Mouse (Mus musculus): Measurements from ENCODE around the gene Ccm2l. TPM values are rescaled to one million over a fixed set of nuclear protein-coding genes. Genes with fewer than 3 reads are reported as not detected.

The Ccm2l gene
- not detected for polyA plus RNA-seq (2017; shearing (Covaris generic))

DNA sequence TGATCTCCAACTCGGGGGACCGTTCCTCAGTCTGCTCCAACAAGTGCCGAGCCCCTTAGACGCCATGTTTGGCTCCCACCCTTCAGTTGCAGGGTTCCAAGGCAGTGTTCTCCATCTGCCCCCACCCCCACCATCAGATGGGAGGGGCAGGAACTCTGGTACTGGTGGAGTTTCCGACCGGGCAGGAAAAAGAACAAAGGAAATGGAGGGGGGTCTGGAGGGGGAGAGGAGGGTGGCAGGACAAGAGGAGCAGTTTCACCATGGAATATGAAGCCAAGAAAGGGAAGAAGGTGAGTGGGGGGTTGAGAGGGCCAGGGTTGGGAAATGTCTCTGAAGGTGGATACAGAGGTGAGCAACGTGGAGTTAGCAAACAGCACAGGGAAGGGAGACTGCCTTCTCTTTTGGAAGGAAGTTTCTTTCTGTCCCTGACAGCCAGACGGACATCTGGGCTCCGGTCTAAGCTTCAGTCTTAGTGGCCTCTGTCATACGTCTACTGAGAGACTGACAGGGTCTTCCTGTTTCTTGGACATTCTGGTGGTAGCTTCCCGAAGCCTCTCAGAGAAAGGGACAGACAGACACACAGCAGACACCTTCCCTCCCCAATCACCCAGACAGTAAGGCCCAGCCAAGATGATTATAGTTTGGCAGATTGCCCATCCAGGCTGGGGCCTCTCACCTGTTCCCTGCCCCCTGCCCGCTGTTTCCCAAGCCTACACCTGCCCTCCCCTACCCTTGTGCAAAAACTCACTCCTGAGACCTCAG, at the start of gene Ccm2l:
Gene Ccm2l, plus strand, starts transcription at position 209 of the 762 bp plus-strand sequence.
- no peak for ATAC-seq

DNA sequence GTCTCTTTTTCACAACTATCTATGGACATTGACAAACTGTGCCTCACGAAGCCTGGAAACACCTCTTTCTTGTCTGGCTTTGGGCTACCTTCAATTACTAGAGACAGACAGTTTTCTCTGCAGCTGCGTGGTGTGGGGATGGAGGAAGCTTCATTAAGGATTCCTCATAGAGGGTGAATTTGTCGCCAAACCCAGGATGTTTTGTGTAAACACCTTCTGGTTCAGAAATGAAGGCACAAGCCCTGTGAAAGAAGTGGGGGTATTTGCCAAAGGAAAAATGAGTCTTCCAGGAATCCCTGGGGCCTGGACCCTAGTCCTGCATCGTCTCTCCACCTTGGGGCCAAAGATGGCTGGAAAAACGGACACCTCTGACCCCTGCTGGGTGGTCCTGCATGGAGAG, 49.0 kb upstream of the Ccm2l start:
- no peak for ATAC-seq

GRCm38 (mm10) chr2:153019355-153019754, 46.4 kb upstream of the Ccm2l start:
- ATAC-seq = no peak

GRCm38 (mm10) chr2:153021163-153021562, 44.6 kb upstream of the Ccm2l start:
- ATAC-seq = no peak

DNA sequence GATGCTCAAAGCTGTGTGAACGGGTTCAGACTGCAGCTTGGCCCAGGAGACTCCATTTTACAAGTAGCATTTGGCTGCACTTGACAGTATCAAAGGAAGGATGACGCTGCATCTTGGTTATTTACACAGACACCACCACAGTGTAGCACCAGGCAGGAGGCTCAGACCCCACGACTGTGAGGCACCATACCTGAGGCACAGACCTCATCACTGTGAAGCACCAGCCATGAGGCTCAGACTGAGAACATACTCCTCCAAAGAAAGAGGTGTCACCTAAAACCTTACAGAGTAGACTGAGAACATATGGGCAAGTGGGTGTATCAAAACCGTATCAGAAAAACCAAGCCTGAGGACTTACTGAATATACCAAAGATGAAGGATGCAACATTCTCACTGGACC, 42.9 kb upstream of the Ccm2l start:
- no peak for ATAC-seq

GRCm38 (mm10) chr2:153026052-153026451, 39.7 kb upstream of the Ccm2l start:
- ATAC-seq = no peak

GRCm38 (mm10) chr2:153027501-153027900, 38.3 kb upstream of the Ccm2l start:
- ATAC-seq = no peak

GRCm38 (mm10) chr2:153030422-153030821, 35.3 kb upstream of the Ccm2l start:
- ATAC-seq = no peak

- no peak for ATAC-seq
Measured at GRCm38 (mm10) chr2:153031126-153032082, 34.4 kb upstream of the Ccm2l start, which contains the start of gene Xkr7. TSS of gene Xkr7 (plus strand) at chr2:153031852.

GRCm38 (mm10) chr2:153032083-153032842, 33.5 kb upstream of the Ccm2l start:
- no peak for ATAC-seq

- no peak for ATAC-seq
Measured at GRCm38 (mm10) chr2:153032973-153033372, 32.8 kb upstream of the Ccm2l start.

DNA sequence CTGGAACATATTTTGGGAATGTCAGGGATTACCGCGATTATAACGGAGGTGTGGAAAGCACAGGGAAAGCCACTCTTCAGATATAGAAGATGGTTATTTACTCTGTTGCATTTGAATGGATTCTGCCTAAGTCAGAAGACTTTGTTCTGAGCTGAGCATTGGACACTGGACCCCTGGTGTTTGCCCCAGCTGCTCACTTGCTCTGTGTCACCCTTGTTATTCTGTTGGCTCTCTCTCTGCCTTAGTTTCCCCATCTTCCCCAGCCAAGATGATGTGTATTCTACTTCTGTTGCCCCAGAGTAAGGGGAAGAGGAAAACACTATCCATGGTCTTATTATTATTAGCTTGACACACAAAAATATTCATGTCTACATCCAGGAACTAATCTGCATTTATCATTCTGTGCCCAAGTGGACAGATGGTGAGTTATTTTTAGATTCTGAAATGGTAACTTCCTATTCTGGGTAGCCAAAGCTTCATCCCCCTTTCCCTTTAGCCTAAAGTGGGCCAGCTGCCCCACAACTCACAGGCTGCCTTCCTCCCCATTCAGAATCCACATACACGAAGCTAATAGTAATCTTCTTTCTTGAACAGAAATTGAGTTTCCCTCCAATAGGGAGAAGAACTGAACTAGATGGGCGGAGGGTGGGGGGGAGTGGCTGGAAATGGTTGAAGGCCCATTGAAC, 32.1 kb upstream of the Ccm2l start:
- ATAC-seq = no peak

- no peak for ATAC-seq
Measured at GRCm38 (mm10) chr2:153036690-153037089, 29.1 kb upstream of the Ccm2l start.

- no peak for ATAC-seq
Measured at GRCm38 (mm10) chr2:153043886-153044285, 21.9 kb upstream of the Ccm2l start.

GRCm38 (mm10) chr2:153045884-153046299, 19.9 kb upstream of the Ccm2l start:
- ATAC-seq = no peak

- ATAC-seq = no peak
Measured at GRCm38 (mm10) chr2:153047828-153048465, 17.8 kb upstream of the Ccm2l start.

- ATAC-seq = no peak
Measured at GRCm38 (mm10) chr2:153049288-153049996, 16.3 kb upstream of the Ccm2l start.

- no peak for ATAC-seq
Measured at GRCm38 (mm10) chr2:153049997-153050358, 15.8 kb upstream of the Ccm2l start.

DNA sequence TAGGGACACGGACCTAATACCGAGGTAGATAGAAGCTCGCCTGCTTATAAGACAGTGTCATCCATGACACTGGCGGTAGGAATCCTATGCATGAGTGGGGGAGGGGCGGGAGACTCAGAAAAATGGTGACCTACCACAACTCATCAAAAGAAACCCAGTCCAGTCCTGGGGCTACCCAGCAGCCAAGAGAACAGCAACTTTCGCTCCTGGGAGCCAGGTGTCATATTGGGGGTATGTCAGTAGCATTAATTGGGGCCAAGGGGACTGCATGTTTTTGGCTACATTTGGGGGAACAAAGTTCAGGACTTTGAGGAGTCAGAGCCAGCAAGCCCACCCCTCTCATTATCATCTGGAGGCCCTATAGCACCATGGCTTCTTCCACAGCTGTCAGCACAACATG, 14.7 kb upstream of the Ccm2l start:
- no peak for ATAC-seq

DNA sequence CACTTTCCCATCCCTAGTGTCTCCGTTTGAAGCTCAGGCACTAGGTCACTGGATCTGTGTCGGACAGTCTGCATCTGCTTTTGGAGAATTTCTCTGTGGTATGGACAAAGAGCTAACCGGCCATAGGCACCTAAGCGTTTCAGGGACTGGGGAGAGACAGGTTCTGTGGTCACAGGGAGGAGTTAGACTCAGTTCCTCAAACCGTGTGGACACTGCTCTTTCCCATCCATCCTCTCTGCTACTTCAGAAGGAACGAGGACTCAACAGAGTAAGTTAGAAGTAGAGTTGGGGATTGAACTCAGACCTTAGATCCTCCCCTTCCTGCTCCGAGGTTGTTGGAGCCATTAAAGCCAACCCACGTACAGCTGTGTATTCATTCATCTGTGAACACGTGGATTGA, 14.2 kb upstream of the Ccm2l start:
- ATAC-seq = no peak
